Mouse (Mus musculus) gastrocnemius, adult 18-20 months (tissue): ENCODE results near the gene 4930503B20Rik. TPM values are rescaled to one million over a fixed set of nuclear protein-coding genes. Genes with fewer than 3 reads are reported as not detected.

ENCODE experiments used
- DNase-seq: peaks from one replicate; pipeline ENCODE4 v3.0.0; 2021; ENCODE audit warnings: low spot score
- total RNA-seq, 2 experiments: library from RNA; stranded (reverse); gene quantifications; 2 replicates each; pipeline ENCODE4 v1.2.3; 2021

4930503B20Rik gene
- total RNA-seq, 2 experiments from 2014 or later = not detected

DNA sequence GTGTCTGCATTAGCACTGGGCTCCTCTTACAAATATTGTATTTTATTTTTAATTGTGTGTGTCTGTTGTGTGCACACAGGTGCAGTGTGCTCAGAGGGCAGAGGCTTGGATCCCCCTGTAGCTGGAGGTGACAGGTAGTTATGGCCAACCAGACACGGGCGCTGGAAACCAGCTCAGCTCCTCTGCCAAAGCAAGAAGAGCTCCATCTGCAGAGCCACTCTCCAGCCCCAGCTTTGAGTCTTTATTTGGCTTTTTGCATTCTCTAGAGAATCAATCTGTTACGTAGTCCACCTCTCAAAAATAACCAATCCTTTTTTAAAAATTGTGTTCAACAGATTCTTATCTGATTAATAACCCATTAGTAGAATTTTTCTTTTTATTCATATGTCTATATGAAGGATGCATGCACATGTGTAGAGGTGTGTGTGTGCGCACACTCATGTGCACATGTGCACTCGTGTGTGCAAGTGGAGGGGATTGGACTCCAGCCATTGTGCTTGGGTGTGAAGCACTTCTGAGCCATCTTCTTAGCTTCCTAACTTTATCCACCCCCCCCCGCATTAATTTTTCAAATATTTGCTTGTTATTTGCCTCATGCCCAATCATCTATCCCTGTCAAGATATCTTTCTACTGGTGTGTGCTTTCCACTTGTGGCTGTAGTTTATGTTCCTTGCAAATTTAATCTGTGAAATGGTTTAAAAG lies 51.8 kb downstream of the 4930503B20Rik start:
- DNase-seq = no peak

- no peak for DNase-seq
These were observed 52.7 kb downstream of the 4930503B20Rik start for GRCm38 (mm10) chr3:146598411-146598810.

- DNase-seq = no peak
These were observed 54.3 kb downstream of the 4930503B20Rik start for GRCm38 (mm10) chr3:146596864-146597263.

DNA sequence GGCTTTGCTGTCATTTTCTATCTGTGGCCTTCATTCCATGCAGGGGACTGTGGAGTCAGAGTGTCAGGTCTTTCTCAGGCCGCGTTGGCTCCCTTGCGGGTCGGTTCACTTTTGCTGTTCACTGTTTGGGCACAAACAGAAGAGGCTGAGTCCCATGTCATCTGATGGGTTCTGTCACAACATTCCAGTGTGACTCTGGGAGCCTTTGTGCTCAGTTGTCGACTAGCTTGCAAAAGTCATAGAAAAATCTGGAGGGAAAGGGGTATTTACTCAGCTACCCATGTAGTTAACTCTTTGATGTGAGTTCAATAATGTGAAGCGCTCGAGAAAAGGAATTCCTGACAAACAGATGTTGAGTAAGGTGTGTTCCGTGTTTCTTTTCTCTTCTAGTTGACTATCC lies 54.7 kb downstream of the 4930503B20Rik start:
- no peak for DNase-seq

- no peak for DNase-seq
These were observed 55.7 kb downstream of the 4930503B20Rik start for GRCm38 (mm10) chr3:146595440-146595839.

Other genes starting within 250 kb of the 4930503B20Rik start
- 10 to 100 TPM; 26.8 to 30.2 TPM for gene Ssx2ip, start 246.7 kb downstream of the 4930503B20Rik start, total RNA-seq
- 1 to 10 TPM; 3.6 to 4.9 TPM for gene Ctbs, start 201.5 kb downstream of the 4930503B20Rik start, total RNA-seq
- gene Spata1, start 151.6 kb downstream of the 4930503B20Rik start, total RNA-seq = 1 to 10 TPM; 7.0 to 8.5 TPM
- 100 to 1,000 TPM; 468 to 538 TPM for gene Gng5, start 151.5 kb downstream of the 4930503B20Rik start, total RNA-seq
- 10 to 100 TPM; 13.3 to 13.4 TPM for gene Rpf1, start 129.9 kb downstream of the 4930503B20Rik start, total RNA-seq
- gene Uox, start 80.9 kb downstream of the 4930503B20Rik start, total RNA-seq = under 1 TPM in 1 of 2 experiments, not detected in 1; 0.45 TPM
- not detected for gene Dnase2b, start 35.7 kb downstream of the 4930503B20Rik start, total RNA-seq
- gene Samd13, start 34.3 kb upstream of the 4930503B20Rik start, total RNA-seq = under 1 TPM; 0.64 to 0.95 TPM
- gene Prkacb, start 161.7 kb upstream of the 4930503B20Rik start, total RNA-seq = 10 to 100 TPM; 40.0 to 49.3 TPM
- 100 to 1,000 TPM in 1 of 2 experiments, 10 to 100 TPM in 1; 96.7 to 130 TPM for gene Ttll7, start 201.1 kb upstream of the 4930503B20Rik start, total RNA-seq